In the genomic region with DNA sequence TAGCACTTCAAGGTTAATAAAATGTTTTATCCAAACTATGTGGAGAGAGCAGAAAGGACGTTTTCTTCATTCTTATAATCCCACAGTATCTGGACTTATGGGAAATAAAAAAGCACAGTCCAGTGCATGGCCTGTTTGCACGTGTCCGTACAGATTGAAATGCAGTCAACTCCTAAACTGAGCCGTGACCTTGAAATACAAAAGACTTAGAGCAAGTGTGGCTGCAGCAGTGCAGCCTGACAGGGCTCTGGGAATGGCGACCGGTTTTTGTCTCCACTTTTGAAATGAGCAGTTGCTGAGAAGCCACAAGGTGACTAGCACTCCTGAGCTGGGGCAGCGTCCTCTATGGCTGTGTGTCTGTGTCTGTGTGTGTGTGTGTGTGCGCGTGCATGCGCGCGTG, we compare ENCODE assay signal across 14 mouse cellular contexts.
"Had no signal": no experiment of that assay in that cellular context is flagged by ENCODE, and none has a peak within 500 bp of the region (broad histone marks: within the 10 kb centered on the region; RNA-seq: fewer than 3 reads in every experiment).

No protein-coding gene starts in this region.

- H3K9me3 ChIP-seq: limb, embryonic 15.5 days; midbrain, embryonic 10.5 days; neural tube, embryonic 12.5 days had no signal

- H3K4me1 ChIP-seq: midbrain, embryonic 10.5 days; neural tube, embryonic 12.5 days had no signal

- DNase-seq: kidney, postnatal 36 days; layer of hippocampus, adult 9-11 months; layer of hippocampus, postnatal 36 days; lung, adult 18-20 months; lung, postnatal 36 days; midbrain, embryonic 14.5 days; thymus, adult 18-20 months; thymus, postnatal 25 days had no signal

- H3K27me3 ChIP-seq: limb, embryonic 15.5 days; neural tube, embryonic 12.5 days had no signal

- H3K4me2 ChIP-seq: limb, embryonic 15.5 days; neural tube, embryonic 12.5 days had no signal

- H3K9ac ChIP-seq: limb, embryonic 15.5 days; liver, embryonic 14.5 days; neural tube, embryonic 12.5 days had no signal

- H3K27ac ChIP-seq: kidney, postnatal 0 days; liver, embryonic 14.5 days; midbrain, embryonic 10.5 days; neural tube, embryonic 12.5 days; stomach, postnatal 0 days had no signal

- H3K4me3 ChIP-seq: limb, embryonic 15.5 days; midbrain, embryonic 10.5 days; neural tube, embryonic 12.5 days had no signal
